11 mouse cellular contexts compared by ENCODE assay signal in the genomic region with DNA sequence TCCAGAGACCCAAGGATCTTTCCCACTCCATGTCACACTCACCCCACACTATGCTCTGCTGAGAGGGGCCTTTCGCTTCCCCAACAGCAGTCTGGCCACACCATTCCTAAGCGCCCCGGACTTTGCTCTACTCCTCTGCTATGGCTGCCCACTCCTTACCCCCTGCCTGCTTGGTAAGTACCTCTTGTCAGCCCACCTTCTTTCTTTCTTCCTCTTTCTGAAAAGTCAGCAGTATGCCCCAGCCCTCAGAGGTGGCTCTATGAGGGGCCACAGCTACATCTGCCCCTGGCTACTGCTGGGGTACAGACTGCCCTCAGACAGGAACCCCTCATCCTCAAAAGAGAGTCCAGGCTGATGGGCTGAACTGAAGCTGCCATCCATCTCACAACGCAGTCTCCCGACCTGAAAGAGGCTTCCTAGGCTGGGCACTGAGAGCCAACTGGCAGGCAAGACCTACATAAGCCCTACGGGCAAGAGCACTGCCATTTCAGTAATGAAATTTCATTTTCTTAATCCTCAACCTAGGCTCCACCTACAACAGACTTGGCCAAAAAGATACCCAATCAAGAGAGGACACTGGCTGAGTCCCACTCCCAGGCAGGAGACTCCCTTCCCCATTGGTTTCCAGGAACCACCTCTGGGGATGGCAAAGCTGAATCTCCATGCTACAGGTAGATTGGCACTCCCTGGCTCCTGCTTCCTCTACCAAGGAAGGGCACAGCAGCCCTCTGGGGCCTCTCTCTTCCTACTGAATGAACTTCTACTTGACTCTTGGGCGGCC. TPM values are rescaled to one million over a fixed set of nuclear protein-coding genes. Genes with fewer than 3 reads are reported as not detected.
DNase-seq lines count a peak whose midpoint lies in the region; ATAC-seq and TF ChIP-seq lines count a peak whose summit lies in the region.
"Had no signal": no experiment of that assay in that cellular context is flagged by ENCODE, and none has a peak within 500 bp of the region (broad histone marks: within the 10 kb centered on the region; RNA-seq: fewer than 3 reads in every experiment).

No protein-coding gene starts in this region.

- no peaks in the 10 kb centered on the region for H3K9me3 ChIP-seq in heart, embryonic 14.5 days (ENCODE audit: control insufficient read depth, low read length)
- no peaks in the 10 kb centered on the region for H3K9me3 ChIP-seq in limb, embryonic 14.5 days (ENCODE audit: control insufficient read depth, low read length)
- no peaks in the 10 kb centered on the region for H3K9me3 ChIP-seq in hindbrain, embryonic 11.5 days (ENCODE audit: control insufficient read depth, low read length)
- H3K9me3 ChIP-seq: kidney, embryonic 15.5 days had no signal

- H3K9ac ChIP-seq in heart, embryonic 14.5 days (ENCODE audit: low read length), result no peak overlapping the region
- no peak overlapping the region for H3K9ac ChIP-seq in limb, embryonic 14.5 days (ENCODE audit: low read depth, low read length, severe bottlenecking)
- H3K9ac ChIP-seq in hindbrain, embryonic 11.5 days (ENCODE audit: low read depth, low read length), result no peak overlapping the region
- H3K9ac ChIP-seq: kidney, embryonic 15.5 days had no signal

- no peak for TF ChIP-seq POLR2A in spleen, adult 2 months (IDR thresholded peaks at IDR 0.05; ENCODE audit: low read depth, low read length)
- TF ChIP-seq POLR2A in limb, embryonic 14.5 days (IDR thresholded peaks at IDR 0.05; ENCODE audit: borderline replicate concordance, extremely low read depth, insufficient read depth, insufficient read length), result no peak
- no peak for TF ChIP-seq POLR2A in small intestine, adult 2 months (IDR thresholded peaks at IDR 0.05; ENCODE audit: low read depth, low read length)

- 95% methylated on average over 7 of the region's 7 CpGs for WGBS in heart, embryonic 14.5 days
- 58% methylated on average over 7 of the region's 7 CpGs for WGBS in spleen, adult 2 months
- WGBS in limb, embryonic 14.5 days, result 94% methylated on average over 7 of the region's 7 CpGs
- WGBS in small intestine, adult 2 months, result 80% methylated on average over 7 of the region's 7 CpGs
- WGBS in hindbrain, embryonic 11.5 days, result 95% methylated on average over 7 of the region's 7 CpGs

- H3K4me3 ChIP-seq in heart, embryonic 14.5 days (ENCODE audit: control insufficient read depth in 1 of 2, insufficient read depth in 1 of 2, low read depth in 1 of 2, low read length in 2 of 2), result no peak overlapping the region
- peak overlapping the region; percentile 91 for H3K4me3 ChIP-seq in spleen, adult 2 months (ENCODE audit: extremely low read depth, insufficient read depth, insufficient read length)
- H3K4me3 ChIP-seq in limb, embryonic 14.5 days (replicated peaks; ENCODE audit: low read length), result no peak overlapping the region
- peak overlapping the region; percentile 86 for H3K4me3 ChIP-seq in small intestine, adult 2 months (ENCODE audit: low read depth, low read length)
- H3K4me3 ChIP-seq in hindbrain, embryonic 11.5 days (ENCODE audit: low read depth, low read length), result no peak overlapping the region
- H3K4me3 ChIP-seq: left cerebral cortex, adult 2 months had no signal

- no peak for DNase-seq in heart, postnatal 25 days (ENCODE audit: low spot score)
- DNase-seq in spleen, adult 2 months (ENCODE audit: low read depth in 1 of 2, low spot score in 2 of 2), result peak in 1 of 2 experiments; percentile 32
- DNase-seq in spleen, adult 12 weeks (ENCODE audit: low spot score), result no peak
- no peak for DNase-seq in limb, embryonic 14.5 days (ENCODE audit: low spot score)
- no peak for DNase-seq in left cerebral cortex, adult 9 months (ENCODE audit: low spot score in 2 of 2)
- no peak for DNase-seq in hindbrain, embryonic 11.5 days (ENCODE audit: low spot score)
- DNase-seq: retina, postnatal 1 day had no signal

- TF ChIP-seq CTCF in spleen, adult 2 months (IDR thresholded peaks at IDR 0.05; ENCODE audit: extremely low read depth, insufficient read depth, insufficient read length, insufficient replicate concordance), result no peak
- TF ChIP-seq CTCF in small intestine, adult 2 months (IDR thresholded peaks at IDR 0.05; ENCODE audit: extremely low read depth, insufficient read length, insufficient replicate concordance, low read depth, low read length), result no peak

- peaks cover 23% of the 10 kb centered on the region for H3K36me3 ChIP-seq in heart, embryonic 14.5 days (ENCODE audit: control insufficient read depth, insufficient read depth, low read length)
- peaks cover 16% of the 10 kb centered on the region for H3K36me3 ChIP-seq in spleen, adult 2 months (ENCODE audit: control insufficient read depth, insufficient read depth, low read length)
- H3K36me3 ChIP-seq in limb, embryonic 14.5 days (ENCODE audit: control insufficient read depth, insufficient read depth, low read length), result peaks cover 32% of the 10 kb centered on the region
- H3K36me3 ChIP-seq in small intestine, adult 2 months (ENCODE audit: control insufficient read depth, insufficient read depth, low read length), result peaks cover 30% of the 10 kb centered on the region
- no peaks in the 10 kb centered on the region for H3K36me3 ChIP-seq in hindbrain, embryonic 11.5 days (ENCODE audit: control insufficient read depth, insufficient read depth, low read length)

- 0 out of 2 replicates have a peak overlapping the region, but pooled peaks have one; percentile 12 for H3K4me2 ChIP-seq in heart, embryonic 14.5 days (ENCODE audit: low read length)
- H3K4me2 ChIP-seq in limb, embryonic 14.5 days (replicated peaks; ENCODE audit: low read depth, low read length, severe bottlenecking), result peak overlapping the region; percentile 10; the same call in 1 of the 2 replicates
- no peak overlapping the region for H3K4me2 ChIP-seq in hindbrain, embryonic 11.5 days (replicated peaks; ENCODE audit: low read depth, low read length)

- intact Hi-C loops in heart, postnatal 25 days (cut with DNase I), result no loop called here

- no peak for ATAC-seq in heart, embryonic 14.5 days (ENCODE audit: insufficient number of reproducible peaks, insufficient read depth, low FRiP score, low read depth)
- no peak for ATAC-seq in limb, embryonic 14.5 days (ENCODE audit: low FRiP score, low read depth)
- no peak for ATAC-seq in hindbrain, embryonic 11.5 days (ENCODE audit: low FRiP score)

- peaks cover 10 to 17% of the 10 kb centered on the region in 2 experiments for H3K4me1 ChIP-seq in heart, embryonic 14.5 days (ENCODE audit: control insufficient read depth in 2 of 2, insufficient read depth in 2 of 2, low read length in 2 of 2)
- peaks cover 37% of the 10 kb centered on the region for H3K4me1 ChIP-seq in spleen, adult 2 months (ENCODE audit: control insufficient read depth, insufficient read depth, insufficient read length)
- H3K4me1 ChIP-seq in limb, embryonic 14.5 days (ENCODE audit: control insufficient read depth, insufficient read depth, low read length), result peaks cover 15% of the 10 kb centered on the region
- peaks cover 26% of the 10 kb centered on the region for H3K4me1 ChIP-seq in small intestine, adult 2 months (ENCODE audit: control insufficient read depth, insufficient read depth, insufficient read length, low read length)
- H3K4me1 ChIP-seq in hindbrain, embryonic 11.5 days (replicated peaks; ENCODE audit: control insufficient read depth, insufficient read depth, low read length), result no peaks in the 10 kb centered on the region

- no peak overlapping the region for H3K27ac ChIP-seq in heart, embryonic 14.5 days (replicated peaks in 1 of 2; ENCODE audit: control insufficient read depth in 1 of 2, insufficient read depth in 1 of 2, low read depth in 2 of 2, low read length in 2 of 2)
- H3K27ac ChIP-seq in spleen, adult 2 months (ENCODE audit: insufficient read depth, low read length), result peak overlapping the region; percentile 94
- H3K27ac ChIP-seq in limb, embryonic 14.5 days (replicated peaks; ENCODE audit: low read depth, low read length), result no peak overlapping the region
- H3K27ac ChIP-seq in small intestine, adult 2 months (ENCODE audit: insufficient read depth, low read depth, low read length), result peak overlapping the region; percentile 81
- no peak overlapping the region for H3K27ac ChIP-seq in hindbrain, embryonic 11.5 days (ENCODE audit: low read depth, low read length)
- H3K27ac ChIP-seq: kidney, embryonic 15.5 days; left cerebral cortex, adult 2 months had no signal

- H3K27me3 ChIP-seq in heart, embryonic 14.5 days (ENCODE audit: control insufficient read depth, insufficient read depth, low read length), result no peaks in the 10 kb centered on the region
- no peaks in the 10 kb centered on the region for H3K27me3 ChIP-seq in spleen, adult 2 months (ENCODE audit: control insufficient read depth, insufficient read depth, low read length)
- H3K27me3 ChIP-seq in limb, embryonic 14.5 days (ENCODE audit: control insufficient read depth, insufficient read depth, low read length), result no peaks in the 10 kb centered on the region
- no peaks in the 10 kb centered on the region for H3K27me3 ChIP-seq in small intestine, adult 2 months (ENCODE audit: control insufficient read depth, insufficient read depth, low read length)
- H3K27me3 ChIP-seq in hindbrain, embryonic 11.5 days (ENCODE audit: control insufficient read depth, insufficient read depth, low read length), result no peaks in the 10 kb centered on the region
- H3K27me3 ChIP-seq: kidney, embryonic 15.5 days had no signal

RNA-seq across cellular contexts. Expression of gene Ctsz, which starts 1.7 kb away (rescaled TPM):
- 121 and 125 TPM in 2 replicates for polyA plus RNA-seq in heart, embryonic 14.5 days (2014; fragmentation: Nextera tagmentation; extraction: Ambion mirVana)
- 10 to 100 TPM; 29.8 to 30.8 TPM for total RNA-seq in heart, postnatal 25 days (2021)
- polyA plus RNA-seq in spleen, adult 2 months (2012; rRNA removed), result 307 and 356 TPM in 2 replicates
- 201 and 206 TPM in 2 replicates for polyA plus RNA-seq in limb, embryonic 14.5 days (2012; rRNA removed)
- polyA plus RNA-seq in limb, embryonic 14.5 days (2014; fragmentation: Nextera tagmentation; extraction: Ambion mirVana), result 218 and 221 TPM in 2 replicates
- 253 and 363 TPM in 2 replicates for polyA plus RNA-seq in small intestine, adult 2 months (2012; rRNA removed)
- 90.2 and 93.7 TPM in 2 replicates for polyA plus RNA-seq in hindbrain, embryonic 11.5 days (2014; fragmentation: Nextera tagmentation; extraction: Ambion mirVana)

RNA-seq across cellular contexts. Expression of gene Tubb1, which starts 13.4 kb away (rescaled TPM):
- 1.8 and 2.3 TPM in 2 replicates for polyA plus RNA-seq in heart, embryonic 14.5 days (2014; fragmentation: Nextera tagmentation; extraction: Ambion mirVana)
- 1 to 10 TPM; 3.0 to 5.8 TPM for total RNA-seq in heart, postnatal 25 days (2021)
- 58.7 and 75.4 TPM in 2 replicates for polyA plus RNA-seq in spleen, adult 2 months (2012; rRNA removed)
- 1.3 and 2.7 TPM in 2 replicates for polyA plus RNA-seq in limb, embryonic 14.5 days (2012; rRNA removed)
- polyA plus RNA-seq in limb, embryonic 14.5 days (2014; fragmentation: Nextera tagmentation; extraction: Ambion mirVana), result 1.5 and 1.8 TPM in 2 replicates
- not detected in 2 replicates for polyA plus RNA-seq in small intestine, adult 2 months (2012; rRNA removed)
- 5.3 and 5.7 TPM in 2 replicates for polyA plus RNA-seq in hindbrain, embryonic 11.5 days (2014; fragmentation: Nextera tagmentation; extraction: Ambion mirVana)
- total RNA-seq: left cerebral cortex, adult 2 months had no signal

RNA-seq across cellular contexts. Expression of gene Nelfcd, which starts 21.5 kb away (rescaled TPM):
- polyA plus RNA-seq in heart, embryonic 14.5 days (2014; fragmentation: Nextera tagmentation; extraction: Ambion mirVana), result 77.0 and 79.3 TPM in 2 replicates
- total RNA-seq in heart, postnatal 25 days (2021), result 10 to 100 TPM; 29.0 to 30.1 TPM
- polyA plus RNA-seq in spleen, adult 2 months (2012; rRNA removed), result 45.3 and 54.0 TPM in 2 replicates
- 118 and 132 TPM in 2 replicates for polyA plus RNA-seq in limb, embryonic 14.5 days (2012; rRNA removed)
- polyA plus RNA-seq in limb, embryonic 14.5 days (2014; fragmentation: Nextera tagmentation; extraction: Ambion mirVana), result 109 and 119 TPM in 2 replicates
- 28.8 and 50.4 TPM in 2 replicates for polyA plus RNA-seq in small intestine, adult 2 months (2012; rRNA removed)
- 158 and 163 TPM in 2 replicates for polyA plus RNA-seq in hindbrain, embryonic 11.5 days (2014; fragmentation: Nextera tagmentation; extraction: Ambion mirVana)

RNA-seq across cellular contexts. Expression of gene Atp5e, which starts 26.8 kb away (rescaled TPM):
- 1,324 and 1,420 TPM in 2 replicates for polyA plus RNA-seq in heart, embryonic 14.5 days (2014; fragmentation: Nextera tagmentation; extraction: Ambion mirVana)
- total RNA-seq in heart, postnatal 25 days (2021), result 1,000 to 10,000 TPM; 1,566 to 1,609 TPM
- polyA plus RNA-seq in spleen, adult 2 months (2012; rRNA removed), result 183 and 221 TPM in 2 replicates
- polyA plus RNA-seq in limb, embryonic 14.5 days (2012; rRNA removed), result 296 and 431 TPM in 2 replicates
- 878 and 889 TPM in 2 replicates for polyA plus RNA-seq in limb, embryonic 14.5 days (2014; fragmentation: Nextera tagmentation; extraction: Ambion mirVana)
- 157 and 303 TPM in 2 replicates for polyA plus RNA-seq in small intestine, adult 2 months (2012; rRNA removed)
- 686 and 740 TPM in 2 replicates for polyA plus RNA-seq in hindbrain, embryonic 11.5 days (2014; fragmentation: Nextera tagmentation; extraction: Ambion mirVana)

RNA-seq across cellular contexts. Expression of gene Prelid3b, which starts 35.8 kb away (rescaled TPM):
- polyA plus RNA-seq in heart, embryonic 14.5 days (2014; fragmentation: Nextera tagmentation; extraction: Ambion mirVana), result 133 and 137 TPM in 2 replicates
- 10 to 100 TPM; 65.1 to 68.1 TPM for total RNA-seq in heart, postnatal 25 days (2021)
- polyA plus RNA-seq in spleen, adult 2 months (2012; rRNA removed), result 21.6 and 22.2 TPM in 2 replicates
- 74.0 and 89.5 TPM in 2 replicates for polyA plus RNA-seq in limb, embryonic 14.5 days (2012; rRNA removed)
- 108 and 112 TPM in 2 replicates for polyA plus RNA-seq in limb, embryonic 14.5 days (2014; fragmentation: Nextera tagmentation; extraction: Ambion mirVana)
- polyA plus RNA-seq in small intestine, adult 2 months (2012; rRNA removed), result 33.3 and 36.2 TPM in 2 replicates
- polyA plus RNA-seq in hindbrain, embryonic 11.5 days (2014; fragmentation: Nextera tagmentation; extraction: Ambion mirVana), result 130 and 141 TPM in 2 replicates

Comparison
In these comparisons a context has a peak if more than half of its experiments do, and no peak if none do; other contexts are left out.
1. H3K27ac ChIP-seq: peak in spleen, adult 2 months (single experiment) and small intestine, adult 2 months (single experiment); none in heart, embryonic 14.5 days (0 of 2), limb, embryonic 14.5 days (single experiment) and hindbrain, embryonic 11.5 days (single experiment).
2. H3K4me3 ChIP-seq: peak in spleen, adult 2 months (single experiment) and small intestine, adult 2 months (single experiment); none in heart, embryonic 14.5 days (0 of 2), limb, embryonic 14.5 days (single experiment) and hindbrain, embryonic 11.5 days (single experiment).